Mouse (Mus musculus) Patski (cell line): Measurements from ENCODE around the gene Wdhd1. TPM values are rescaled to one million over a fixed set of nuclear protein-coding genes. Genes with fewer than 3 reads are reported as not detected.
A peak's percentile ranks its signal among the peaks of the same experiment; 100 is the strongest.

Source experiments
- ATAC-seq: fragments of 100-300 bp; one replicate; pipeline ENCODE4 v1.8.0; 2021
- CTCF ChIA-PET: fragments of 350-600 bp; sonication (Branson Sonifier 250); formaldehyde crosslinking; loops from one replicate; lab custom pipeline; 2022; ENCODE audit warnings: inconsistent platforms; lab: Charles Lee
- POLR2A ChIA-PET: fragments of 350-600 bp; sonication (Branson Sonifier 250); formaldehyde crosslinking; loops from one replicate; lab custom pipeline; 2022; ENCODE audit warnings: antibody characterized with exemption, inconsistent platforms; lab: Charles Lee
- DNase-seq: peaks from one replicate; pipeline ENCODE4 v3.0.0-alpha.2; 2011; ENCODE audit warnings: low read depth, low spot score
- H3K27me3 ChIP-seq: fragments of 371-371 bp; one replicate; pipeline ENCODE4 v1.5.1; 2021
- CTCF ChIP-seq: fragments of 100-300 bp; IDR thresholded peaks from one replicate; pipeline ENCODE4 v1.5.1; 2021
- in situ Hi-C: fragments of 300-500 bp; cut with MboI; formaldehyde crosslinking; loops from 3 replicates; pipeline ENCODE4 v1.11.1; 2018; ENCODE audit warnings: low pct_unique_long_range_greater_than_20kb, mixed read lengths
- polyA plus RNA-seq: library from polyadenylated mRNA; unstranded; gene quantifications from one replicate; pipeline ENCODE4 v1.2.3, GENCODE M21; 2021

Gene Wdhd1
- polyA plus RNA-seq, 1 experiment from 2014 or later = 10.6 TPM

- DNase-seq (no peak), ATAC-seq (no peak)
- CTCF ChIA-PET = interaction anchor here (1.7 kb wide), 1 partner anchor 32 kb away, joined by 4 read pairs; no protein-coding TSS in a partner anchor
- peak; percentile 19 for TF ChIP-seq CTCF
- POLR2A ChIA-PET = interaction anchor here (0.9 kb wide), 1 partner anchor 10 kb away, joined by 3 read pairs; no protein-coding TSS in a partner anchor
- H3K27me3 ChIP-seq = no peaks in the 10 kb centered on the region
- in situ Hi-C loops = no loop called here
Observed at GRCm38 (mm10) chr14:47224476-47225325, 52.0 kb downstream of the Wdhd1 start.

DNA sequence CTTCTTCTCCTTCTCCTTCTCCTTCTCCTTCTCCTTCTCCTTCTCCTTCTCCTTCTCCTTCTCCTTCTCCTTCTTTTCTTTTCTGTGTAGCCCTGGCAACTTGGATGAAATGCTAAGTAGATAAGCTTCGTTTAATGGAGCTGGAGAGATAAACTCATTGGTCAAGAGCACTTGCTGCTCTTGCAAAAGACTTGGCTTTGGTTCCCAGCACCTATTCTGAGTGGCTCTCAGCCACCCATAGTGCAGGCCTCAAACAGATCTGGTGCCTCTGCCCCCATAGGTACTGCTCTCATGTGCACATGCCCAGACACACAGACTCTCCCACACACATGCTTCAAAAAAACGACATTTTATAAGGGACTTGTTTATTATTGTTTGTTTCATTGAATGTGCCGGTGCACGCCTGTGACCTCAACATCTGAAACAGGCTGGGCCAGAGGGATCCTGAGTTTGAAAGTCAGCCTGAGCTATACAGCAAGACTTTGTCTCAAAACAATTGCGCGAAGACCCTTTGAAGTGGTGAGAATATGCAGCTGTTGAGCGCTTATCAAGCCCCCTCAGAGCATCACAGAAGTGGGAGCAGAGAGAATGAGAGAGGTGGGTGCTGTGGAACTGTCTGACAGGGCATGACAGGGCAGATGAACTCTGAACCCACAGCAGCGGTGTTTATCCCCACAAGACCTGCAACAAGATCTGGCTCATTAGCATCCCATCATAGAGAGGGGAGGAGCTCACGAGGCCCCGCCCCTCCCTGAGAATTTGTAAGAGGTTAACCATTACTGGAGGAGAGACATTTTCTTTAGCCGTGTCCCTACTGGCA is 53.8 kb downstream of the Wdhd1 start:
- DNase-seq (no peak), ATAC-seq (no peak)
- no peak for TF ChIP-seq CTCF
- ChIA-PET CTCF (no interaction called here), POLR2A (no interaction called here)
- no peaks in the 10 kb centered on the region for H3K27me3 ChIP-seq
- in situ Hi-C loops = no loop called here

GRCm38 (mm10) chr14:47221567-47221966 is 55.1 kb downstream of the Wdhd1 start:
- in situ Hi-C loops = no loop called here
- TF ChIP-seq CTCF = no peak
- no peaks in the 10 kb centered on the region for H3K27me3 ChIP-seq
- no peak for DNase-seq
- CTCF ChIA-PET = no interaction called here
- POLR2A ChIA-PET = no interaction called here
- no peak for ATAC-seq

DNA sequence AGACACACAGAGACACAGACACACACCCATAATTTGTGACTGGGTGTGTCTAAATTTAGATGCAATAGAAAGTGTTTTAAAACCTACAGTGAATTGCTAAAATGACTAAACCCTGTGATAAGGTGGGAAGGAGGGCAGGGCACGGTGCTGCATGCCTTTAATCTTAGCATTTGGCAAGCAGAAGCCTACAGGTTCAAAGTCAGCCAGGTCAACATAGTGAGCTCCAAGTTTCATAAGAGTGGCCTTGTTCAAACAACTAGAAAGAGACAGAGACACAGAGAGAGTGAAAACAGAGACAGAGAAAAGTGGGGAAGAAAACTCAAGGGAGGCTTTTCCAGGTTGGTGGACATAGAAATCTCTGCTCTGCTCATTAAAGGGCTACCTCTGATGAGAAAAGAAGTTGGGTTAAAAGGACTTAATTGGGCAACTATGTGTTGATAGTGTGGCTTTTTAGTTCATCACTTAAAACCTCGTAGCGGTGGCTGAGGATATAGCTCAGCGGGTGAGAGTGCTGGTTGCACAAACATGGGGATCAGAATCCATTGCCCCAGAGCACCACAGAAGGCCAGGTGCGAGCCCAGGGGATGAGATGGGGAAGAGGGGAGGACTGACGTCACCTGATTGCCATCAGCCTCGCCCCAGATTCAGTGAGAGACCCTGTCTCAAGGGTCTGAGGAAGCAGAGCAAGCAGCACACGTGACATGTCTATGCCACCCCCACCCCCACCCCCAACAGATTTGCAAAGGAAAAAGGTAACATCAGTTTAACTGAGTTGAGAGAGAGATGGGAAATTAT is 56.2 kb downstream of the Wdhd1 start:
- CTCF ChIA-PET = no interaction called here
- POLR2A ChIA-PET = no interaction called here

GRCm38 (mm10) chr14:47218766-47219606 is 57.7 kb downstream of the Wdhd1 start:
- in situ Hi-C loops = no loop called here
- ATAC-seq (no peak), DNase-seq (no peak)
- H3K27me3 ChIP-seq = peaks cover 4% of the 10 kb centered on the region
- ChIA-PET CTCF (no interaction called here), POLR2A (no interaction called here)
- TF ChIP-seq CTCF = no peak

More for the DNA sequence above, 56.2 kb downstream of the Wdhd1 start:
- DNase-seq (no peak), ATAC-seq (no peak)
- no peaks in the 10 kb centered on the region for H3K27me3 ChIP-seq
- in situ Hi-C loops = no loop called here
- no peak for TF ChIP-seq CTCF

- DNase-seq (no peak), ATAC-seq (no peak)
- H3K27me3 ChIP-seq = peaks cover 4% of the 10 kb centered on the region
- TF ChIP-seq CTCF = no peak
- in situ Hi-C loops = no loop called here
- ChIA-PET CTCF (no interaction called here), POLR2A (no interaction called here)
Observed at GRCm38 (mm10) chr14:47216541-47216940, 60.1 kb downstream of the Wdhd1 start.

GRCm38 (mm10) chr14:47214367-47214766 is 62.3 kb downstream of the Wdhd1 start:
- CTCF ChIA-PET = no interaction called here
- DNase-seq (no peak), ATAC-seq (no peak)
- H3K27me3 ChIP-seq = peaks cover 4% of the 10 kb centered on the region
- POLR2A ChIA-PET = interaction anchor here (1.5 kb wide), 1 partner anchor 10 kb away, joined by 3 read pairs; no protein-coding TSS in a partner anchor
- TF ChIP-seq CTCF = no peak
- in situ Hi-C loops = no loop called here

DNA sequence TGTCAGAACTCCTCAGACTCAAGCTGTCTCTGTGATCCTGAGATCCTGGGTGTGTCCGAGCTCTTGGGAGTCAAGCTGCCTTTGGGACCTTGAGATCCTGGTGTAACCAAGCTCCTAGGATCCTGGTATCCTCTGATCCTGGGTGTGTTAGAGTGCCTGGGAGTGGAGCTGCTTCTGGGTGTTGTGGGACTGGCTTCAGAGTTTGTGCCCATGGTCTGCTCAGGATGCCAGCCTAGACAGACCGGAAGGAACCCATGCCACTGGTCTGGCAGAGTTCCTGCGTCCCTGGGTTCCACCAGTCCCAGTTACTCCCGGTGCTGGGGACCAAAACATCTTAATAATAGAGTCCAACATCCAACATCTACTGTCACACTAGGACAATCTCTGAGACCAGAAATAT is 63.4 kb downstream of the Wdhd1 start:
- no peak for DNase-seq
- no peak for TF ChIP-seq CTCF
- CTCF ChIA-PET = no interaction called here
- in situ Hi-C loops = no loop called here
- no peak for ATAC-seq
- POLR2A ChIA-PET = interaction anchor here (1.5 kb wide), 1 partner anchor 11 kb away, joined by 3 read pairs; no protein-coding TSS in a partner anchor
- peaks cover 4% of the 10 kb centered on the region for H3K27me3 ChIP-seq

- POLR2A ChIA-PET = interaction anchor here (0.6 kb wide), 1 partner anchor 197 kb away, joined by 6 read pairs; no protein-coding TSS in a partner anchor
- in situ Hi-C loops = no loop called here
- ATAC-seq = no peak
Observed at GRCm38 (mm10) chr14:47209669-47210164, 66.9 kb downstream of the Wdhd1 start.

More at GRCm38 (mm10) chr14:47209669-47210164, 66.9 kb downstream of the Wdhd1 start:
- CTCF ChIA-PET = no interaction called here
- DNase-seq = no peak
- H3K27me3 ChIP-seq = no peaks in the 10 kb centered on the region
- TF ChIP-seq CTCF = no peak
